Mouse (Mus musculus) intestine, embryonic 16.5 days (tissue): Measurements from ENCODE around the gene Gse1. TPM values are rescaled to one million over a fixed set of nuclear protein-coding genes. Genes with fewer than 3 reads are reported as not detected.
A peak's percentile ranks its signal among the peaks of the same experiment; 100 is the strongest.

Experiments
- ATAC-seq: fragments of 200-750 bp; cut with Nextera tagmentation; 2 replicates; pipeline ENCODE4 v1.8.0; 2017; ENCODE audit warnings: moderate TSS enrichment, moderate library complexity
- H3K27ac ChIP-seq: fragments of 300-500 bp; sonication (generic); 2 replicates; pipeline ENCODE4 v1.5.1; 2014; ENCODE audit warnings: mild to moderate bottlenecking, low read length
- H3K27me3 ChIP-seq: fragments of 300-500 bp; sonication (generic); replicated peaks from 2 replicates; pipeline ENCODE4 v1.6.1; 2014; ENCODE audit warnings: low read length, control low read depth, mixed read lengths; ENCODE audit not compliant: control insufficient read depth, insufficient read depth
- H3K36me3 ChIP-seq: fragments of 300-500 bp; sonication (generic); 2 replicates; pipeline ENCODE4 v1.6.1; 2014; ENCODE audit warnings: low read length, control low read depth; ENCODE audit not compliant: control insufficient read depth, insufficient read depth
- H3K4me1 ChIP-seq: fragments of 300-500 bp; sonication (generic); 2 replicates; pipeline ENCODE4 v1.6.1; 2014; ENCODE audit warnings: low read length, control low read depth, mixed read lengths; ENCODE audit not compliant: control insufficient read depth, insufficient read depth
- H3K4me2 ChIP-seq: fragments of 300-500 bp; sonication (generic); 2 replicates; pipeline ENCODE4 v1.6.1; 2014; ENCODE audit warnings: low read depth, low read length, control low read depth
- H3K4me3 ChIP-seq: fragments of 300-500 bp; sonication (generic); 2 replicates; pipeline ENCODE4 v1.5.1; 2014; ENCODE audit warnings: mild to moderate bottlenecking, low read length
- H3K9ac ChIP-seq: fragments of 300-500 bp; sonication (generic); 2 replicates; pipeline ENCODE4 v1.6.1; 2014; ENCODE audit warnings: low read depth, low read length
- H3K9me3 ChIP-seq: fragments of 300-500 bp; sonication (generic); 2 replicates; pipeline ENCODE4 v1.6.1; 2016; ENCODE audit warnings: low read length, control low read depth; ENCODE audit not compliant: control insufficient read depth
- WGBS: fragments of 180-500 bp; shearing (Covaris S2); extraction: QIAGEN DNeasy Blood & Tissue Kit; methylation state at CpG from one replicate; pipeline ENCODE4 v1.1.7; 2014; 5-methylcytosine and 5-hydroxymethylcytosine counted together
- polyA plus RNA-seq: library from polyadenylated mRNA; unstranded; fragments of >200 nt; fragmentation: Nextera tagmentation; extraction: Ambion mirVana; gene quantifications from 2 replicates; pipeline ENCODE4 v1.2.1, GENCODE M21; 2015

Gse1 gene
- polyA plus RNA-seq, 1 experiment from 2014 or later: 7.3 TPM

DNA sequence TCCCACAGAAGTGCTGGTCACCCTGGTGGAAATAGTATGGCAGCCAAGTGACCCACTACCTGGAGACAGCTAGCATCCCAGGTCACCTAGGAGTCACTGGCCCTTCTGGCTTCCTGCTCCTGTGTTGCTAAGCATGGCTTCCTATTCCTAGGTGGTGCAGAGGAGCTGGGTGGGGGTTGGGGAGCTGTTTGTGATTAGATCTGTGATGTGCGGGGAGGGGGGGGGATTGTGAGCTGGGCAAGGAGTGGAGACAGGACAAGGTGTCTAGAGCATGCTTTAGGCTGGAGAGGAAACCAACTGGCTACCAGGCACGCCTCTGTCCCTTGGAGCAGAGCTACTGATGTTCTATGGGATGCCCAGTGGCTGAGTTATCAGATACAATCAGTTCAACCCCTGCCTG, 243.5 kb downstream of the Gse1 start:
- H3K9ac ChIP-seq: no peak overlapping the region
- H3K27me3 ChIP-seq: no peaks in the 10 kb centered on the region
- H3K9me3 ChIP-seq: no peaks in the 10 kb centered on the region
- no peak overlapping the region for H3K27ac ChIP-seq
- 39% methylated on average over 2 of the region's 2 CpGs for WGBS
- no peaks in the 10 kb centered on the region for H3K36me3 ChIP-seq
- peaks cover 42% of the 10 kb centered on the region for H3K4me1 ChIP-seq
- no peak overlapping the region for H3K4me2 ChIP-seq
- H3K4me3 ChIP-seq: no peak overlapping the region
- no peak for ATAC-seq

GRCm38 (mm10) chr8:120472230-120472629, 244.0 kb downstream of the Gse1 start:
- Histone ChIP-seq H3K9ac (no peak overlapping the region), H3K36me3 (no peaks in the 10 kb centered on the region), H3K4me3 (no peak overlapping the region), H3K27ac (no peak overlapping the region), H3K4me2 (no peak overlapping the region), H3K9me3 (no peaks in the 10 kb centered on the region), H3K4me1 (peaks cover 40% of the 10 kb centered on the region), H3K27me3 (no peaks in the 10 kb centered on the region)
- ATAC-seq: no peak
- 35% methylated on average over 16 of the region's 16 CpGs for WGBS

- Histone ChIP-seq H3K4me1 (peaks cover 40% of the 10 kb centered on the region), H3K27me3 (no peaks in the 10 kb centered on the region), H3K9me3 (no peaks in the 10 kb centered on the region), H3K4me3 (no peak overlapping the region), H3K4me2 (no peak overlapping the region), H3K27ac (no peak overlapping the region), H3K9ac (no peak overlapping the region), H3K36me3 (no peaks in the 10 kb centered on the region)
- WGBS: 89% methylated on average over 13 of the region's 13 CpGs
- ATAC-seq: no peak
These were observed 245.6 kb downstream of the Gse1 start for GRCm38 (mm10) chr8:120473729-120474364.

DNA sequence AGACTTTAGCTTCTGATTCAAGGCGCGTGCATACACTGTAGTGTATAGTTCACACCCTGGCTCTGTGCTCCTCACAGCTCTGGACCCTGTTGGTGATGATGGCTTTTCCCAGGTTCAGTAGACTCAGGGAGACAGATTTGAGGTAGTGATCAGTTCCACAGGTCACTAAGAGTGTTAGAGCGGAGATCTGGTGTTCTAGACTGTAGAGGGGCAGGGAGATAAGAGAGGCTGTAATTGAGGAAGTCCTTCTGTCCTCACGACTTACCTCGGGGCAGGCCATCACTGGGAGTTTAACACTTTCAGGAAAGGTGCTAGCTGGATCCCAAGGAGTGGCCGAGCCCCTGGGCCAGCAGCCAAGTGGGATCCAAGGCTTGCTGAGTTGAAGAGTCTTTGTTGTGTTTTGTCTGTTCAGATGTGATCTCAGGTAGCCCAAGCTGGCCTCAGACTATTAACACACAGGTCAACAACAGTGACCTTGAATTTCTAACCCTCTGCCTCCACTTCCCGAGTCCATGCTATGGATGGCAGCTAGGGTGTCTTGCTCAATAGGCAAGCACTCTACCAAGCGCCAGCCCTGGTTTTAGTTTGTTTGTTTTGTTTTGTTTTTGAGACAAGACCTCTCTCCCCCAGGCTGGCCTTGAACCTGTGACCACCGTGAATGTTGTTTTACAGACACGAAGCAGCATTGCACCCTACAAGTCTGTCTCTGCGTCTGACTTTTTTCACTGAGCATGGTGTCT, 246.4 kb downstream of the Gse1 start:
- H3K36me3 ChIP-seq: no peaks in the 10 kb centered on the region
- H3K27me3 ChIP-seq: no peaks in the 10 kb centered on the region
- no peak overlapping the region for H3K4me2 ChIP-seq
- H3K9me3 ChIP-seq: no peaks in the 10 kb centered on the region
- 66% methylated on average over 11 of the region's 11 CpGs for WGBS
- H3K4me3 ChIP-seq: no peak overlapping the region
- H3K9ac ChIP-seq: no peak overlapping the region
- H3K4me1 ChIP-seq: peaks cover 40% of the 10 kb centered on the region
- H3K27ac ChIP-seq: peak overlapping the region; percentile 57; the same call in 1 of the 2 replicates
- no peak for ATAC-seq

DNA sequence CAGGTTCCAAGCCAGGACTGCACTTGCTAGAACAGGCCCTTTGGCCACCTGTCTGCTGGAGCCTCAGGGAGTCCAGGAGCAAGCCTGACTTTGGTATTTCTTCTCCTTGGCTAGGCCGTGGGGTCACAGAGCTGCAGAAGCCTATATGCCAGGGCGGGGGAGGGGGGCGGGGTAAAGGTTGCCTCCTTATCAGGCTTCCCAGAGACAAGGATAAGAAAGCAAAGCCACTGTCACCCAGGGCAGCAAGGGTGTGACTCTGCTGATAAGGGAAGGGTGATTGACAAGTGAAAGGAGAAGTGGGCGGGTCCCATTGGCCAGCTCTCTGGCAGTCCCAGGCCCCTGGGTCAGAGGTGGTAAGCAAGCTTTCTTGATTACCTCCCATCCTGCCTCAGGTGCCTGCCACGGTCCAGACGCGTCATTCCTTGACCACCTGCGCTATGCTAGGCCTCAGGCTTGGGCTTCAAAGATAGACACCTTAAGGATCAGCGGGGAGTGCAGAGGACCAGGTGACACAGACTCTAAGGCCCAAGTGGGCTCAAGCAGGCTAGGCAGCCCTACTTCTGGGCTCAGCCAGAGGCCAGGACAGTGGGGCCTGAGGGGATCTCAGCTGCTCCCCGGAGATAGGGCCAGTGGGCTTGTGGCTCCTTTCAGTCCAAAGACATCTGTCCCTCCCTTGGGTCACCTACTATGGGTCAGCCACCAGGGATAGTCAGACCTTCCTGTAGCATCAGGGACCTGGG, 247.4 kb downstream of the Gse1 start:
- Histone ChIP-seq H3K9ac (no peak overlapping the region), H3K4me2 (no peak overlapping the region), H3K27ac (peak overlapping the region; percentile 57), H3K4me3 (no peak overlapping the region), H3K36me3 (no peaks in the 10 kb centered on the region), H3K27me3 (no peaks in the 10 kb centered on the region), H3K9me3 (no peaks in the 10 kb centered on the region), H3K4me1 (peaks cover 40% of the 10 kb centered on the region)
- ATAC-seq: peak; percentile 89
- WGBS: 61% methylated on average over 10 of the region's 10 CpGs

DNA sequence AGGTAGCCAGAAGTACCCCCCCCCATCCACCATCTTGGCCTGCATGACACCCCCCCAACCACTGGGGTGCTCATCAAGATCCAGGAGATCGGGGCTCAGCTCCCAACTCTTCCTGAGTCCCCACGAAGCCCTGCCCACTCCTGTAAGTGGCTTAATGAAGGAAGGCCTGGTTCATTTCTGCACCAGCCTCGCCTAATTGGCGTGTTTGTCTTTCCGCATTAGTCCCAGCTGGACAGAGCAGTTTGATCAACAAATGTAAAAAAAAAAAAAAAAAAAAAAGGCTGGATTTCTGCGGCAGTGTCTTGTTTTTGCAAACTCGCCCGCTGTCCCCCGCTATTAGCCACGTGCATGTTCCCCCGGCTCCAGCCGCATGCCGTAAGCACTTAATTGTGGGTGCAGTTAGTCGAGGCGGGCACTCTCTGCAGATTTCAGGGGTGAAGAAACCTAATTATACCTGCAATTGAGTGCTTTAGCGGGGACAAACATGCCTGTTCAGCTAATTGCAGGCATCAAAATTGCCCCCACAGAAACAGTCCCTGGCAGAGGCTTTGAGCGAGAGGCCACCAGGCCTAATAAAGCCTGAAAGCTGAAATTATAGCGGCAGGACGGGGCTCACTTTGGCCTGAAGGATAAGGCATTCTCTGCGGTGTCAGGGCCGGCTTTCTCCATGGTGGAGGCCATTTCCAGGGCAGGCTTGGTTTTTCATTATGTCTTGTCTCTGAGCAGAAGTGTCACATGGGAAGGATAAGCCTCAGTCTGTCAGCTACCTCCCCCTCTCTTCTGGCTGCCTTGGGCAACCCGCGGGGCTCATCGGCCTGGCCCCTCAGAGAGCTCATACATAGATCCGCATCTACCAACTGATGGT, 248.7 kb downstream of the Gse1 start:
- Histone ChIP-seq H3K27me3 (no peaks in the 10 kb centered on the region), H3K4me1 (peaks cover 30% of the 10 kb centered on the region), H3K36me3 (no peaks in the 10 kb centered on the region), H3K4me3 (no peak overlapping the region), H3K9ac (no peak overlapping the region), H3K27ac (0 out of 2 replicates have a peak overlapping the region, but pooled peaks have one; percentile 1), H3K9me3 (no peaks in the 10 kb centered on the region), H3K4me2 (no peak overlapping the region)
- ATAC-seq: no peak
- 62% methylated on average over 25 of the region's 25 CpGs for WGBS

- 83% methylated on average over 11 of the region's 11 CpGs for WGBS
- no peak overlapping the region for H3K27ac ChIP-seq
These were observed 250.5 kb downstream of the Gse1 start for GRCm38 (mm10) chr8:120478754-120479153.

DNA sequence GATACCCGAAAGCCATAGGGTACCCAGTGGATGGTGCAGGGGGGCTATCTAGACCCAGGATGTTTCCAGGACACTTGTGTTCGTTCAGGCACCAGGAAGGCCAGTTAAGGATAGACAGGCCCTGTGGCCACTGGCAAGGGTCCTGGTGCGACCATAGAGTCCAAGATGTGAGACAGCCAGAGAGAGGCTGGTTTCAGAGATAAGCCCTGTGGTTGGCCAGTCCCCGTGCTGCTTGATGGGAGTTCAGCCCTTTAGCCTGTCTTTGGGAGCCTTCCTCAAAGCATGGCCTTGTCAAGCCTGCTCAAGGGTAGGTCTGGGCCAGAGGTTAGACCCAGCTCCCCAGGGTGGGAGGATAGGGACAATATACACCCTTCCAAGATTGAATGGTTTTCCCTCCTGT, 251.4 kb downstream of the Gse1 start:
- no peak overlapping the region for H3K27ac ChIP-seq
- no peaks in the 10 kb centered on the region for H3K9me3 ChIP-seq
- no peak overlapping the region for H3K9ac ChIP-seq
- ATAC-seq: no peak
- peaks cover 27% of the 10 kb centered on the region for H3K4me1 ChIP-seq
- no peak overlapping the region for H3K4me3 ChIP-seq
- H3K36me3 ChIP-seq: no peaks in the 10 kb centered on the region
- no peak overlapping the region for H3K4me2 ChIP-seq
- 88% methylated on average over 4 of the region's 4 CpGs for WGBS
- no peaks in the 10 kb centered on the region for H3K27me3 ChIP-seq

More at GRCm38 (mm10) chr8:120478754-120479153, 250.5 kb downstream of the Gse1 start:
- no peak overlapping the region for H3K4me2 ChIP-seq
- H3K36me3 ChIP-seq: no peaks in the 10 kb centered on the region
- peaks cover 25% of the 10 kb centered on the region for H3K4me1 ChIP-seq
- H3K9ac ChIP-seq: no peak overlapping the region
- no peaks in the 10 kb centered on the region for H3K9me3 ChIP-seq
- no peak for ATAC-seq
- H3K27me3 ChIP-seq: no peaks in the 10 kb centered on the region
- no peak overlapping the region for H3K4me3 ChIP-seq
